In genomic region chr7:16273766-16274140, GRCm38 (mm10) we compare ENCODE assay signal across 7 mouse cellular contexts. TPM values are rescaled to one million over a fixed set of nuclear protein-coding genes. Genes with fewer than 3 reads are reported as not detected.
DNase-seq lines count a peak whose midpoint lies in the region; ATAC-seq and TF ChIP-seq lines count a peak whose summit lies in the region.

No protein-coding gene starts in this region.

- peaks cover 13 to 27% of the 10 kb centered on the region in 2 experiments for H3K4me1 ChIP-seq in CH12.LX (ENCODE audit: control insufficient read depth in 1 of 2, insufficient read depth in 2 of 2)
- H3K4me1 ChIP-seq in heart, postnatal 0 days (ENCODE audit: control insufficient read depth, insufficient read depth): 0 out of 2 replicates have a peak, but pooled peaks cover 4% of the 10 kb centered on the region

- no peak for TF ChIP-seq CTCF in CH12.LX (conservative IDR thresholded peaks at IDR 0.05 in 1 of 2, IDR thresholded peaks at IDR 0.05 in 1 of 2; ENCODE audit: low read depth in 2 of 2, low read length in 2 of 2)
- no peak for TF ChIP-seq CTCF in heart, postnatal 0 days (IDR thresholded peaks at IDR 0.05; ENCODE audit: low read depth)

- DNase-seq in CH12.LX (ENCODE audit: extremely low read depth) (peak; percentile 67), MEL-GATA-1-ER (ENCODE audit: extremely low read depth, low read depth) (peak; percentile 73)
- peak; percentile 86 for DNase-seq in embryo, embryonic 11 days
- peak; percentile 57 for DNase-seq in heart, postnatal 0 days (ENCODE audit: low spot score)
- DNase-seq in left cerebral cortex, adult 8-10 months (ENCODE audit: low spot score in 2 of 2): peak; percentile 58 to 64
- DNase-seq in right cerebral cortex, postnatal 14 days: peak; percentile 50

- H3K4me3 ChIP-seq in CH12.LX (replicated peaks in 1 of 3; ENCODE audit: low read depth in 2 of 3, low read length in 2 of 3, poor library complexity in 1 of 3): peak overlapping the region; percentile 45 to 72 (median 65)
- H3K4me3 ChIP-seq in heart, postnatal 0 days (ENCODE audit: low read depth, low read length): peak overlapping the region; percentile 57

- H3K27me3 ChIP-seq in CH12.LX (replicated peaks): no peaks in the 10 kb centered on the region
- no peaks in the 10 kb centered on the region for H3K27me3 ChIP-seq in heart, postnatal 0 days (ENCODE audit: control insufficient read depth, insufficient read depth, low read length)

- H3K36me3 ChIP-seq in CH12.LX (replicated peaks in 1 of 2; ENCODE audit: control insufficient read depth in 1 of 2, insufficient read depth in 1 of 2, low read length in 1 of 2): peaks cover 32 to 56% of the 10 kb centered on the region in 2 experiments
- H3K36me3 ChIP-seq in heart, postnatal 0 days (replicated peaks; ENCODE audit: control insufficient read depth, insufficient read depth, low read length): peaks cover 32% of the 10 kb centered on the region

- H3K9me3 ChIP-seq in CH12.LX (replicated peaks; ENCODE audit: low read length): no peaks in the 10 kb centered on the region
- H3K9me3 ChIP-seq in heart, postnatal 0 days (replicated peaks; ENCODE audit: control insufficient read depth, low read length): no peaks in the 10 kb centered on the region

- H3K79me2 ChIP-seq in CH12.LX (replicated peaks; ENCODE audit: control insufficient read depth, extremely low read depth, insufficient read depth, poor library complexity, severe bottlenecking): no peaks in the 10 kb centered on the region

- H3K4me2 ChIP-seq in CH12.LX (ENCODE audit: insufficient read depth, low read depth, poor library complexity, severe bottlenecking): peak overlapping the region; percentile 30; the same call in 1 of the 2 replicates
- peak overlapping the region; percentile 93 for H3K4me2 ChIP-seq in heart, postnatal 0 days (ENCODE audit: low read depth, low read length)

- ATAC-seq in heart, postnatal 0 days (ENCODE audit: insufficient read depth, low read depth): peak; percentile 30
- ATAC-seq in megakaryocyte progenitor cell, adult 5-6 weeks (replicated peaks; ENCODE audit: poor library complexity): peak; percentile 52

- no peak for TF ChIP-seq RAD21 in CH12.LX (IDR thresholded peaks at IDR 0.05; ENCODE audit: low read depth, low read length)

- WGBS in heart, postnatal 0 days: 6% methylated on average over 18 of the region's 18 CpGs

- peak overlapping the region; percentile 50 for H3K27ac ChIP-seq in CH12.LX (ENCODE audit: insufficient read depth, low read depth)
- peak overlapping the region; percentile 54 for H3K27ac ChIP-seq in heart, postnatal 0 days (ENCODE audit: low read depth)

- TF ChIP-seq POLR2A in CH12.LX (IDR thresholded peaks at IDR 0.05; ENCODE audit: low read depth, low read length): peak; percentile 54

- peak overlapping the region; percentile 21; the same call in 1 of the 2 replicates for H3K9ac ChIP-seq in CH12.LX (ENCODE audit: insufficient read depth, low read depth)
- peak overlapping the region; percentile 46 for H3K9ac ChIP-seq in heart, postnatal 0 days (replicated peaks; ENCODE audit: low read depth, low read length)

- dilution Hi-C loops in CH12.LX (cut with MboI; ENCODE audit: extremely low pct_ligation_motif_present, extremely low pct_unique_long_range_greater_than_20kb, low sequenced_read_pairs): no loop called here

- TF ChIP-seq EP300 in CH12.LX (IDR thresholded peaks at IDR 0.05; ENCODE audit: low read length): no peak
- no peak for TF ChIP-seq EP300 in heart, postnatal 0 days (IDR thresholded peaks at IDR 0.05; ENCODE audit: low read depth)

- in situ Hi-C loops in CH12.LX (cut with MboI; ENCODE audit: low pct_ligation_motif_present, low pct_unique_long_range_greater_than_20kb, low sequenced_read_pairs): loop anchor here (5.0 to 25.0 kb wide), 2 partner anchors 91 to 211 kb away; partner anchors contain the start of gene Zfp541

TF ChIP-seq in CH12.LX, 34 proteins besides CTCF, POLR2A, EP300 and RAD21:
- TF ChIP-seq GABPA (IDR thresholded peaks at IDR 0.05; ENCODE audit: insufficient replicate concordance, low read depth, low read length) (no peak), MYC (IDR thresholded peaks at IDR 0.05; ENCODE audit: low read depth, low read length) (peak; percentile 32; the same call in 1 of the 2 replicates), PAX5 (IDR thresholded peaks at IDR 0.05; ENCODE audit: low read length) (no peak), CHD1 (IDR thresholded peaks at IDR 0.05; ENCODE audit: low read depth, low read length) (no peak), CHD2 (IDR thresholded peaks at IDR 0.05; ENCODE audit: low read length) (no peak), IRF4 (IDR thresholded peaks at IDR 0.05; ENCODE audit: low read depth, low read length) (no peak), E2F4 (IDR thresholded peaks at IDR 0.05; ENCODE audit: insufficient replicate concordance, low read depth, low read length) (no peak), MXI1 (IDR thresholded peaks at IDR 0.05; ENCODE audit: low read depth, low read length) (no peak), MAZ (IDR thresholded peaks at IDR 0.05; ENCODE audit: low read depth, low read length) (no peak), ZMIZ1 (IDR thresholded peaks at IDR 0.05; ENCODE audit: low read depth, low read length) (no peak), MAFK (IDR thresholded peaks at IDR 0.05; ENCODE audit: insufficient replicate concordance, low read length) (no peak), SIN3A (IDR thresholded peaks at IDR 0.05; ENCODE audit: low read length) (peak; percentile 45), NELFE (IDR thresholded peaks at IDR 0.05; ENCODE audit: low read depth, low read length) (peak; percentile 49; the same call in 1 of the 2 replicates)

RNA-seq across cellular contexts. Expression of gene Inafm1, which starts 0.3 kb away (rescaled TPM):
- total RNA-seq in CH12.LX (2012; rRNA removed) (5.6 and 7.4 TPM in 2 replicates), CH12.LX (2014; rRNA removed) (1.1 and 1.5 TPM in 2 replicates)
- 9.3 and 9.5 TPM in 2 replicates for polyA plus RNA-seq in CH12.LX (2012; ENCODE audit: insufficient read length, low read depth)
- 9.8 and 10.7 TPM in 2 replicates for total RNA-seq in heart, postnatal 0 days (2014; rRNA removed; ENCODE audit: low replicate concordance)
- polyA plus RNA-seq in heart, postnatal 0 days (2015; fragmentation: Nextera tagmentation; extraction: Ambion mirVana): 7.7 and 9.6 TPM in 2 replicates
- 10 to 100 TPM; 34.6 to 36.9 (median 36.6) TPM for total RNA-seq in left cerebral cortex, adult 8-10 months (2022)
- total RNA-seq in megakaryocyte progenitor cell, adult 5-6 weeks (2015): 5.0 and 11.3 TPM in 2 replicates
- 5.2 and 6.8 TPM in 2 replicates for total RNA-seq in megakaryocyte progenitor cell, adult 5-6 weeks (2017)

RNA-seq across cellular contexts. Expression of gene Ccdc9, which starts 12.8 kb away (rescaled TPM):
- total RNA-seq in CH12.LX (2012; rRNA removed) (47.6 and 53.3 TPM in 2 replicates), CH12.LX (2014; rRNA removed) (32.0 and 37.5 TPM in 2 replicates)
- 81.0 and 94.2 TPM in 2 replicates for polyA plus RNA-seq in CH12.LX (2012; ENCODE audit: insufficient read length, low read depth)
- 5.7 and 43.7 TPM in 2 replicates for total RNA-seq in heart, postnatal 0 days (2014; rRNA removed; ENCODE audit: low replicate concordance)
- polyA plus RNA-seq in heart, postnatal 0 days (2015; fragmentation: Nextera tagmentation; extraction: Ambion mirVana): 4.7 and 7.2 TPM in 2 replicates
- total RNA-seq in left cerebral cortex, adult 8-10 months (2022): 100 to 1,000 TPM in 1 of 4 experiments, 10 to 100 TPM in 3; 80.6 to 105 (median 83.6) TPM
- 17.3 and 19.8 TPM in 2 replicates for total RNA-seq in megakaryocyte progenitor cell, adult 5-6 weeks (2015)
- total RNA-seq in megakaryocyte progenitor cell, adult 5-6 weeks (2017): 87.9 and 99.6 TPM in 2 replicates

RNA-seq across cellular contexts. Expression of gene C5ar1, which starts 14.4 kb away (rescaled TPM):
- total RNA-seq in CH12.LX (2012; rRNA removed) (not detected in 2 replicates), CH12.LX (2014; rRNA removed) (not detected in 2 replicates)
- polyA plus RNA-seq in CH12.LX (2012; ENCODE audit: insufficient read length, low read depth): not detected in 2 replicates
- 2.0 and 3.3 TPM in 2 replicates for total RNA-seq in heart, postnatal 0 days (2014; rRNA removed; ENCODE audit: low replicate concordance)
- 1.9 and 2.2 TPM in 2 replicates for polyA plus RNA-seq in heart, postnatal 0 days (2015; fragmentation: Nextera tagmentation; extraction: Ambion mirVana)
- 1 to 10 TPM in 2 of 4 experiments, under 1 TPM in 2; 0.46 to 3.4 (median 1.7) TPM for total RNA-seq in left cerebral cortex, adult 8-10 months (2022)
- total RNA-seq in megakaryocyte progenitor cell, adult 5-6 weeks (2015): 2.4 and 4.0 TPM in 2 replicates
- total RNA-seq in megakaryocyte progenitor cell, adult 5-6 weeks (2017): 0.57 and 1.2 TPM in 2 replicates

RNA-seq across cellular contexts. Expression of gene C5ar2, which starts 29.8 kb away (rescaled TPM):
- total RNA-seq in CH12.LX (2012; rRNA removed) (0.04 TPM in 2 replicates), CH12.LX (2014; rRNA removed) (0.11 and 0.30 TPM in 2 replicates)
- polyA plus RNA-seq in CH12.LX (2012; ENCODE audit: insufficient read length, low read depth): 0.22 and 0.33 TPM in 2 replicates
- total RNA-seq in heart, postnatal 0 days (2014; rRNA removed; ENCODE audit: low replicate concordance): 0.04 and 0.65 TPM in 2 replicates
- 0.60 and 0.67 TPM in 2 replicates for polyA plus RNA-seq in heart, postnatal 0 days (2015; fragmentation: Nextera tagmentation; extraction: Ambion mirVana)
- under 1 TPM; 0.30 to 0.67 (median 0.58) TPM for total RNA-seq in left cerebral cortex, adult 8-10 months (2022)
- 1.1 and 1.7 TPM in 2 replicates for total RNA-seq in megakaryocyte progenitor cell, adult 5-6 weeks (2015)
- total RNA-seq in megakaryocyte progenitor cell, adult 5-6 weeks (2017): 1.1 and 1.3 TPM in 2 replicates

RNA-seq across cellular contexts. Expression of gene Bbc3, which starts 34.4 kb away (rescaled TPM):
- total RNA-seq in CH12.LX (2012; rRNA removed) (33.2 and 61.7 TPM in 2 replicates), CH12.LX (2014; rRNA removed) (23.2 and 25.4 TPM in 2 replicates)
- polyA plus RNA-seq in CH12.LX (2012; ENCODE audit: insufficient read length, low read depth): 22.2 and 23.3 TPM in 2 replicates
- 7.3 and 14.6 TPM in 2 replicates for total RNA-seq in heart, postnatal 0 days (2014; rRNA removed; ENCODE audit: low replicate concordance)
- 5.6 and 6.6 TPM in 2 replicates for polyA plus RNA-seq in heart, postnatal 0 days (2015; fragmentation: Nextera tagmentation; extraction: Ambion mirVana)
- total RNA-seq in left cerebral cortex, adult 8-10 months (2022): 10 to 100 TPM in 3 of 4 experiments, 1 to 10 TPM in 1; 9.2 to 15.8 (median 12.0) TPM
- total RNA-seq in megakaryocyte progenitor cell, adult 5-6 weeks (2015): 0.25 and 1.8 TPM in 2 replicates
- total RNA-seq in megakaryocyte progenitor cell, adult 5-6 weeks (2017): 0.84 and 1.2 TPM in 2 replicates

Comparison
In these comparisons a context has a peak if more than half of its experiments do, and no peak if none do; other contexts are left out.
1. Peak in every context shown above with its lines: DNase-seq, ATAC-seq, H3K4me3 ChIP-seq and H3K27ac ChIP-seq.